Mouse (Mus musculus): ENCODE data around the gene Cd68. TPM values are rescaled to one million over a fixed set of nuclear protein-coding genes. Genes with fewer than 3 reads are reported as not detected.
A peak's percentile ranks its signal among the peaks of the same experiment; 100 is the strongest.

The Cd68 gene
- polyA plus RNA-seq, 1 experiment from 2014 or later: 12.4 TPM

DNA sequence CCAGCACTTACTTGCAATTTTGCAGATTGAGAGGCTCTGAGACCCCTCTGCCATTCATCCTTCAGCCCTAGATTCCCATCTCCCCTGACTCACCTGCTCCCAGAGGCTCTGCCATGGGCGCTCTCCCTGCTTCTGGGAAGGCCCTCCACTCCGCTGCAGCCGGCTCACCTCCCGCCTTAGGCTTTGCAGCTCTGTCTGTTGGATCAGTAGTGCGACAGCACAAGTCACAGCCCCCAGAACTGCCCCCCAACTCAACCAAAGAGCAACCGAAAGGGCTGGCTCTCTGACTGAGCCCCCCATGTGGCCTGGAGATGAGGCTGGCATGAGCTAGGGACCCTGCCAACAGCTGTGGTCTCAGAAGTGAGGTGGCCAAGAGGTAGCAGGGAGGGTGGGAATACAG is 19.0 kb upstream of the Cd68 start:
- WGBS: 87% methylated on average over 6 of the region's 6 CpGs
- H3K9ac ChIP-seq (replicated peaks; ENCODE audit: low read length): no peak overlapping the region
- H3K27me3 ChIP-seq (ENCODE audit: insufficient read depth, low read length): no peaks in the 10 kb centered on the region
- no peak overlapping the region for H3K27ac ChIP-seq (ENCODE audit: low read length)
- peaks cover 37% of the 10 kb centered on the region for H3K4me1 ChIP-seq (ENCODE audit: insufficient read depth, low read length)
- 0 out of 2 replicates have a peak, but pooled peaks cover 3% of the 10 kb centered on the region for H3K36me3 ChIP-seq (ENCODE audit: insufficient read depth, low read length)
- H3K9me3 ChIP-seq (ENCODE audit: low read length): no peaks in the 10 kb centered on the region
- no peak for ATAC-seq (ENCODE audit: low FRiP score, low TSS enrichment)
- no peak overlapping the region for H3K4me3 ChIP-seq (ENCODE audit: low read length)
- H3K4me2 ChIP-seq (replicated peaks; ENCODE audit: low read depth, low read length): no peak overlapping the region

DNA sequence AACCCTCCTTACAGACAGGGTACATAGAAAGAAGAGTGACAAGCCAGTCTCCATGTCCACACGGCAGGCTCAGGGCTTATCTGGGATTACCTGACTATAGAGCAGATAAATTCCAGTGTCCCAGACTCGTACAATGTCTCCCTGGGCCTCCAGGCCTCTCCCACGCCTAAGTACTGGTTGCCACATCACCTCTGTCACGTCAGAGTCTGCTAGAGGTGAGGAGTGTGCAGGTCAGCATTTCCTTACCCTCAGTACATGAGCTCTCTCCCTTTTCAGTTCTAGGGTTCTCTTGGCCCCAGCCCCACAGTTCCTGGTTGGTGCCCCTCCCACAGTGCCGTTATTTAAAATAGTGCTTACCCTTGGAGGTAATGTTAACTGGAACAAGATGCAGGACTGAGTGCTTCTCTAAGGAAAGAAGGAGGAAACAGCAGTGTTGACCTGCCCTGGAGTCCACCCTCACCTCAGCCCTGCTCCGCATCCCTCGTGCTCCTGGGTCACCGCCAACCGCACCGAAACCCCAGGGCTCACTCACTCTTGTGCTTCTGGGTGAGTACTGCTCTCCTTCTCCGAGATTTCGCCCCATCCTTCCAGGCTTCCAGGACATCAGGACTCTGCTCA is 18.3 kb upstream of the Cd68 start:
- no peak overlapping the region for H3K27ac ChIP-seq (ENCODE audit: low read length)
- H3K4me1 ChIP-seq (ENCODE audit: insufficient read depth, low read length): peaks cover 42% of the 10 kb centered on the region

DNA sequence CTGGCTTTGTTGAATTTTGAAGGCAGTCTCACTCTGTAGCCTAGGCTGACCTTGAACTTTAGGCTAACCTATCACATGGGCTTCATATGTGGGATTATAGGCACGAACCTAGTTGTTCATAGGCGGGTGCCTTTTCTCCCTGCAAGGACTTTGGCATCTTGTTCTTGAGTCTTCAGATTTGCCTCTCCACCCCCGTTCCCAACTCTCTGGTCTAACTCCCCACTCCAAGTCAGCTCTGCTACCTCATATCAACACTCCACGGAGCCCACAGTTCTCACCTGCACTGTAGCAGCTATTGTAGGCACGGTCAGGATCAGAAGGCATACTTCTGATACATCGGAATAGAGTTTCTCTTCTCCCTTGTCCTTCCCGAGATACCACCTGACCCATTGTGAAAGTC is 17.6 kb upstream of the Cd68 start:
- WGBS: 84% methylated on average over 7 of the region's 7 CpGs
- no peak for ATAC-seq (ENCODE audit: low FRiP score, low TSS enrichment)
- Histone ChIP-seq H3K9me3 (ENCODE audit: low read length) (no peaks in the 10 kb centered on the region), H3K27me3 (ENCODE audit: insufficient read depth, low read length) (no peaks in the 10 kb centered on the region), H3K4me1 (ENCODE audit: insufficient read depth, low read length) (peaks cover 42% of the 10 kb centered on the region), H3K9ac (replicated peaks; ENCODE audit: low read length) (no peak overlapping the region), H3K27ac (ENCODE audit: low read length) (peak overlapping the region; percentile 68; the same call in 1 of the 2 replicates), H3K4me2 (replicated peaks; ENCODE audit: low read depth, low read length) (peak overlapping the region; percentile 75; the same call in 1 of the 2 replicates), H3K4me3 (ENCODE audit: low read length) (no peak overlapping the region), H3K36me3 (ENCODE audit: insufficient read depth, low read length) (peaks cover 9% of the 10 kb centered on the region)

More for the DNA sequence above, 18.3 kb upstream of the Cd68 start:
- H3K4me3 ChIP-seq (ENCODE audit: low read length): no peak overlapping the region
- no peak overlapping the region for H3K4me2 ChIP-seq (replicated peaks; ENCODE audit: low read depth, low read length)
- 78% methylated on average over 12 of the region's 12 CpGs for WGBS
- ATAC-seq (ENCODE audit: low FRiP score, low TSS enrichment): no peak
- no peaks in the 10 kb centered on the region for H3K9me3 ChIP-seq (ENCODE audit: low read length)
- peaks cover 8% of the 10 kb centered on the region; the same call in 1 of the 2 replicates for H3K36me3 ChIP-seq (ENCODE audit: insufficient read depth, low read length)
- no peaks in the 10 kb centered on the region for H3K27me3 ChIP-seq (ENCODE audit: insufficient read depth, low read length)
- peak overlapping the region; percentile 12; the same call in 1 of the 2 replicates for H3K9ac ChIP-seq (replicated peaks; ENCODE audit: low read length)

GRCm38 (mm10) chr11:69682840-69683533 is 17.0 kb upstream of the Cd68 start:
- no peaks in the 10 kb centered on the region for H3K9me3 ChIP-seq (ENCODE audit: low read length)
- H3K36me3 ChIP-seq (ENCODE audit: insufficient read depth, low read length): peaks cover 15% of the 10 kb centered on the region
- 21% methylated on average over 12 of the region's 12 CpGs for WGBS
- H3K9ac ChIP-seq (replicated peaks; ENCODE audit: low read length): peak overlapping the region; percentile 57
- H3K4me3 ChIP-seq (ENCODE audit: low read length): peak overlapping the region; percentile 75
- peaks cover 42% of the 10 kb centered on the region for H3K4me1 ChIP-seq (ENCODE audit: insufficient read depth, low read length)
- peak; percentile 55; the same call in 1 of the 2 replicates for ATAC-seq (ENCODE audit: low FRiP score, low TSS enrichment)
- H3K27me3 ChIP-seq (ENCODE audit: insufficient read depth, low read length): no peaks in the 10 kb centered on the region
- H3K27ac ChIP-seq (ENCODE audit: low read length): peak overlapping the region; percentile 96
- H3K4me2 ChIP-seq (replicated peaks; ENCODE audit: low read depth, low read length): peak overlapping the region; percentile 75

- peak overlapping the region; percentile 75 for H3K4me3 ChIP-seq (ENCODE audit: low read length)
- peak overlapping the region; percentile 96 for H3K27ac ChIP-seq (ENCODE audit: low read length)
- no peaks in the 10 kb centered on the region for H3K9me3 ChIP-seq (ENCODE audit: low read length)
- no peaks in the 10 kb centered on the region for H3K27me3 ChIP-seq (ENCODE audit: insufficient read depth, low read length)
- H3K36me3 ChIP-seq (ENCODE audit: insufficient read depth, low read length): peaks cover 18% of the 10 kb centered on the region
- H3K4me2 ChIP-seq (replicated peaks; ENCODE audit: low read depth, low read length): peak overlapping the region; percentile 75
- H3K4me1 ChIP-seq (ENCODE audit: insufficient read depth, low read length): peaks cover 42% of the 10 kb centered on the region
- ATAC-seq (ENCODE audit: low FRiP score, low TSS enrichment): no peak
- 20% methylated on average over 24 of the region's 24 CpGs for WGBS
- peak overlapping the region; percentile 89 for H3K9ac ChIP-seq (replicated peaks; ENCODE audit: low read length)
Measured at GRCm38 (mm10) chr11:69682209-69682839, 16.4 kb upstream of the Cd68 start.

DNA sequence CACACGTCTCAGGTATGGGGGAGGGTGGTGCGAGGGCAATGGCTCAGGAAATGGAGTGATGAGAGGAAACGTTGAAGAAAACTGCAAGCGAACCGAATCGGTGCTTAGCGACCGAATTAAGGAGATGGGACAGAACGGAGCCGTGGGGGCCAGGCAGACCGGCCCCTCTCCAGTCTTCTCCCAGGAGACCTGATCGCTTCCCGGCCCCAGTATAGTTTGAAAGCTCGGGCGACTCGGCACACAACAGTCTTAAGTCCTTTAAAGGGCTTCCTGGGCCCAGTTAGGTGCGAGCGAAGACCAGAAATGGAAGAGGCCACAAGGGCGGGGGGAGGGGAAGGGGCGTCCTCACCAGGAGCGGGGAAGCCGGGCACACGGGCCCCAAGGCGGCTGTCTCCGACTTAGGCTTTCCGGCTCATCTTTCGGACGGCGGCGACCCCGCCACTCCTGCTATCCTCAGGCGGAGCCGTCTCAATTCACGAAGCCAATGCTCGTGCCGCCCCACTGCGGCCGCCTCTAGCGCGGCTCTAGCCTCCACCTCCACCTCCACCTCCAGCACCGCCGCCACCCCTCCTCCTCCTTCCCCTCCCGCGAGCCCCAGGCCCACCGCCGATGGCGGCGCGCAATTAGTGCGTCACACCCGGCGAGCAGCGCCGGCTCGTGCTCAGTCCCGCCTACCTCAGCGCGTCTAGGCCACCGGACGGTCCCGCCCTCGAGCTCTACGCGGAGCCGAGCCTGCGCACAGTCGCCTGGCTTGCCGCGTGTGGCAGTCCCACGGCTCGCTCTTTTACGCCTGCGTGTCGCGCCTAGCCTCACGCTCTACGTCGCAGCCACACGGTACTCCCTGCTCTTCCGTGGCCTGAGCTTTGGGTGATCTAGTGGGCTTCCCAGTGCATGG is 15.6 kb upstream of the Cd68 start, which contains the start of gene Senp3:
Senp3 (minus strand) TSS at position 771 of the 895 bp plus-strand sequence.
- Histone ChIP-seq H3K9ac (replicated peaks; ENCODE audit: low read length) (peak within 1 kb of the TSS; percentile 89), H3K27me3 (ENCODE audit: insufficient read depth, low read length) (no peaks in the 10 kb centered on the region), H3K9me3 (ENCODE audit: low read length) (no peaks in the 10 kb centered on the region), H3K4me1 (ENCODE audit: insufficient read depth, low read length) (peaks cover 38% of the 10 kb centered on the region), H3K36me3 (ENCODE audit: insufficient read depth, low read length) (peaks cover 23% of the 10 kb centered on the region), H3K27ac (ENCODE audit: low read length) (peak within 1 kb of the TSS; percentile 96), H3K4me3 (ENCODE audit: low read length) (peak within 1 kb of the TSS; percentile 75), H3K4me2 (replicated peaks; ENCODE audit: low read depth, low read length) (peak within 1 kb of the TSS; percentile 75)
- peak; percentile 97 for ATAC-seq (ENCODE audit: low FRiP score, low TSS enrichment)
- under 1% methylated on average over 74 of the region's 80 CpGs for WGBS

DNA sequence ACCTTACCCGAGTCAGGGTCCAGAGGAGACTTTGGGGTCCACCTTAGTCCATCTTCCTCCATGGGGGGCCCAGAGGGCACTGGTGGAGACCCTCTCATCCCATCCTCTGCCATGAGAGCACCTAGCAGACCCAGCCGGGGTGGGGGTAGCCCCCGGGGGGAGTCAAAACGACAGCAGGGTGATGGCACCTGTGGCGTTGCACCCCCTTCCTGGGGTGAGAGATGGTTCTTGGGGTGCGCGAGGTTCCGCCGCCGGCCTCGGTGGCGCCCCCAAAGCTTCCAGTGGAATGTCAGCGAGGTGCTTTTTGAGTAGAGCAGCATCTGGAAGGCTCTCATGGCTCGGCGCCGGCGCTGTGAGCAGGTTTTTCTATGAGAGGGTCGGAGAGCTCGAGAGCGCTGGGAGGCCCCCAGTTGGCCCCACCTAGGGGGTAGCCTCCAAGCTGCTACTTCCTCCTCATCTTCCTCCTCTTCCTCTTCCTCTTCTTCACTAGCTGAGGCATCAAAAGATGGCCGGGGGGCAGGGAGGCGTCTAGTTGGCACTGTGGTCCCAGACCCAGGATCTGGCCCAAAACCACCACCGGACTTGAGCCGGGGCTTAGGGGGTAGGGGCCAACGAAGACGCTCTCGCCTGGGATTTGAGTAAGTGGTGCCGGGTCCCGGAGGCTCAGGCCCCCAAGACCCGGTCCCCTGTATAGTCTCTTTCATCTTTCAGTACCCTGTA is 14.3 kb upstream of the Cd68 start:
- no peaks in the 10 kb centered on the region for H3K27me3 ChIP-seq (ENCODE audit: insufficient read depth, low read length)
- H3K27ac ChIP-seq (ENCODE audit: low read length): no peak overlapping the region
- peak overlapping the region; percentile 75 for H3K4me2 ChIP-seq (replicated peaks; ENCODE audit: low read depth, low read length)
- H3K9me3 ChIP-seq (ENCODE audit: low read length): no peaks in the 10 kb centered on the region
- H3K4me3 ChIP-seq (ENCODE audit: low read length): peak overlapping the region; percentile 75
- peaks cover 26% of the 10 kb centered on the region for H3K4me1 ChIP-seq (ENCODE audit: insufficient read depth, low read length)
- H3K9ac ChIP-seq (replicated peaks; ENCODE audit: low read length): peak overlapping the region; percentile 89
- WGBS: 92% methylated on average over 29 of the region's 30 CpGs
- H3K36me3 ChIP-seq (ENCODE audit: insufficient read depth, low read length): peaks cover 36% of the 10 kb centered on the region
- ATAC-seq (ENCODE audit: low FRiP score, low TSS enrichment): no peak

DNA sequence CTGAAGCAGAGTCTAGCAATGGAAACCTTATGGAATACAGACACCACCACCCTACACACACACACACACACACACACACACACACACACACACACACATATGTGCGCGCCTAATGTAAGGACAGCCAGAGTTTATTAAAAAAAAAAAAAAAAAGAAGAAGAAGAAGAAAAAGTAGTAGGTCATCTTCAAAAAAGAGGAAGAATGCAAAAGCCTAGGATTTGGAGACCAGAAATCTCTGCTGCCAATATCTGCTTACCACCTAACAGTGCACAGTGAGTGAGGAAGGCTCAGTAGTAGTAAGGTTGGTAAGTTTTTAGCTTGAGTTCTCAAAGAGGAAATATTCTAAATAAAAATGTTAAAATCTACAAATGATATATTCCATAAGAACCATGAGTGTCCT is 13.2 kb upstream of the Cd68 start:
- H3K9ac ChIP-seq (replicated peaks; ENCODE audit: low read length): no peak overlapping the region
- peaks cover 26% of the 10 kb centered on the region for H3K4me1 ChIP-seq (ENCODE audit: insufficient read depth, low read length)
- no peak for ATAC-seq (ENCODE audit: low FRiP score, low TSS enrichment)
- no peaks in the 10 kb centered on the region for H3K27me3 ChIP-seq (ENCODE audit: insufficient read depth, low read length)
- H3K4me3 ChIP-seq (ENCODE audit: low read length): no peak overlapping the region
- no peak overlapping the region for H3K27ac ChIP-seq (ENCODE audit: low read length)
- no peak overlapping the region for H3K4me2 ChIP-seq (replicated peaks; ENCODE audit: low read depth, low read length)
- H3K36me3 ChIP-seq (ENCODE audit: insufficient read depth, low read length): peaks cover 47% of the 10 kb centered on the region
- no peaks in the 10 kb centered on the region for H3K9me3 ChIP-seq (ENCODE audit: low read length)
- WGBS: 100% methylated on average over 2 of the region's 2 CpGs
